Mouse (Mus musculus): ENCODE data around the gene Spata4.

GRCm38 (mm10) chr8:54609336-54609735, 8.8 kb downstream of the Spata4 start:
- TF ChIP-seq CTCF (IDR thresholded peaks at IDR 0.05; ENCODE audit: insufficient read depth, low read depth, low read length) = no peak
- no peak for TF ChIP-seq POLR2A (IDR thresholded peaks at IDR 0.05; ENCODE audit: insufficient read depth, low read depth, low read length)
